Mouse (Mus musculus) liver, embryonic 15.5 days (tissue): ENCODE measurements at regions not wholly inside any gene's neighbourhood (a gene's known extent, or its start where the extent isn't known, plus 50 kb on each side); places are given as distances from the start of the nearest gene placed in this dataset.
"Not testable (repeated sequence)": the region's sequence is repeated elsewhere in the genome, so short reads cannot be mapped to it uniquely, and the experiment has no call there.

Experiments
- ATAC-seq: fragments of 200-750 bp; cut with Nextera tagmentation; 2 replicates; pipeline ENCODE4 v1.8.0; 2017; ENCODE audit warnings: moderate number of reproducible peaks, mild to moderate bottlenecking, moderate library complexity; ENCODE audit not compliant: insufficient read depth
- H3K27ac ChIP-seq: fragments of 300-500 bp; sonication (generic); replicated peaks from 2 replicates; pipeline ENCODE4 v1.5.1; 2015; ENCODE audit warnings: mild to moderate bottlenecking, inconsistent platforms
- H3K27me3 ChIP-seq: fragments of 300-500 bp; sonication (generic); 2 replicates; pipeline ENCODE4 v1.6.1; 2015; ENCODE audit warnings: mild to moderate bottlenecking, inconsistent platforms
- H3K36me3 ChIP-seq: fragments of 300-500 bp; sonication (generic); replicated peaks from 2 replicates; pipeline ENCODE4 v1.6.1; 2015; ENCODE audit warnings: moderate library complexity, mild to moderate bottlenecking, inconsistent platforms
- H3K4me1 ChIP-seq: fragments of 300-500 bp; sonication (generic); replicated peaks from 2 replicates; pipeline ENCODE4 v1.6.1; 2015; ENCODE audit warnings: inconsistent platforms
- H3K4me2 ChIP-seq: fragments of 300-500 bp; sonication (generic); 2 replicates; pipeline ENCODE4 v1.6.1; 2015; ENCODE audit warnings: moderate library complexity, mild to moderate bottlenecking, inconsistent platforms
- H3K4me3 ChIP-seq: fragments of 300-500 bp; sonication (generic); replicated peaks from 2 replicates; pipeline ENCODE4 v1.5.1; 2015; ENCODE audit warnings: mild to moderate bottlenecking, inconsistent platforms
- H3K9ac ChIP-seq: fragments of 300-500 bp; sonication (generic); 2 replicates; pipeline ENCODE4 v1.6.1; 2015; ENCODE audit warnings: moderate library complexity, mild to moderate bottlenecking, inconsistent platforms
- H3K9me3 ChIP-seq: fragments of 300-500 bp; sonication (generic); replicated peaks from 2 replicates; pipeline ENCODE4 v1.6.1; 2016; ENCODE audit warnings: inconsistent platforms
- WGBS: fragments of 180-500 bp; shearing (Covaris S2); methylation state at CpG from one replicate; pipeline ENCODE4 v1.1.7; 2015; ENCODE audit warnings: mixed read lengths; ENCODE audit not compliant: insufficient replicate concordance; 5-methylcytosine and 5-hydroxymethylcytosine counted together

- H3K4me2 ChIP-seq, H3K9ac ChIP-seq, H3K4me1 ChIP-seq, ATAC-seq, H3K27me3 ChIP-seq, H3K27ac ChIP-seq, H3K36me3 ChIP-seq, H3K9me3 ChIP-seq, H3K4me3 ChIP-seq: not testable (repeated sequence)
- 73% methylated on average over 13 of the region's 14 CpGs for WGBS
Observed at GRCm38 (mm10) chr11:41090391-41090900, 335.3 kb upstream of the Ccng1 start.

GRCm38 (mm10) chr11:41063570-41063969, 308.5 kb upstream of the Ccng1 start:
- H3K27me3 ChIP-seq, result no peaks in the 10 kb centered on the region
- 31% methylated on average over 3 of the region's 3 CpGs for WGBS

GRCm38 (mm10) chr11:41057796-41058195, 302.7 kb upstream of the Ccng1 start:
- Histone ChIP-seq H3K36me3 (no peaks in the 10 kb centered on the region), H3K27me3 (no peaks in the 10 kb centered on the region), H3K9ac (no peak overlapping the region), H3K4me1 (no peaks in the 10 kb centered on the region), H3K4me2 (no peak overlapping the region), H3K9me3 (no peaks in the 10 kb centered on the region), H3K4me3 (no peak overlapping the region), H3K27ac (no peak overlapping the region)
- ATAC-seq, result no peak
- 45% methylated on average over 3 of the region's 3 CpGs for WGBS

More at GRCm38 (mm10) chr11:41063570-41063969, 308.5 kb upstream of the Ccng1 start:
- Histone ChIP-seq H3K4me2 (no peak overlapping the region), H3K9ac (no peak overlapping the region), H3K4me1 (no peaks in the 10 kb centered on the region), H3K4me3 (no peak overlapping the region), H3K36me3 (no peaks in the 10 kb centered on the region), H3K27ac (no peak overlapping the region), H3K9me3 (no peaks in the 10 kb centered on the region)
- ATAC-seq, result no peak

GRCm38 (mm10) chr11:41030018-41030417, 274.9 kb upstream of the Ccng1 start:
- Histone ChIP-seq H3K27me3 (no peaks in the 10 kb centered on the region), H3K4me3 (no peak overlapping the region), H3K4me2 (no peak overlapping the region), H3K27ac (no peak overlapping the region), H3K4me1 (no peaks in the 10 kb centered on the region), H3K36me3 (no peaks in the 10 kb centered on the region), H3K9ac (no peak overlapping the region), H3K9me3 (no peaks in the 10 kb centered on the region)
- WGBS, result 43% methylated on average over 2 of the region's 2 CpGs
- ATAC-seq, result no peak

GRCm38 (mm10) chr11:41010096-41010495, 255.0 kb upstream of the Ccng1 start:
- ATAC-seq, result no peak
- no peak overlapping the region for H3K9ac ChIP-seq
- H3K4me1 ChIP-seq, result no peaks in the 10 kb centered on the region
- H3K4me3 ChIP-seq, result no peak overlapping the region
- no peak overlapping the region for H3K27ac ChIP-seq
- H3K36me3 ChIP-seq, result no peaks in the 10 kb centered on the region
- H3K27me3 ChIP-seq, result no peaks in the 10 kb centered on the region
- 42% methylated on average over 3 of the region's 3 CpGs for WGBS
- no peaks in the 10 kb centered on the region for H3K9me3 ChIP-seq
- H3K4me2 ChIP-seq, result no peak overlapping the region

DNA sequence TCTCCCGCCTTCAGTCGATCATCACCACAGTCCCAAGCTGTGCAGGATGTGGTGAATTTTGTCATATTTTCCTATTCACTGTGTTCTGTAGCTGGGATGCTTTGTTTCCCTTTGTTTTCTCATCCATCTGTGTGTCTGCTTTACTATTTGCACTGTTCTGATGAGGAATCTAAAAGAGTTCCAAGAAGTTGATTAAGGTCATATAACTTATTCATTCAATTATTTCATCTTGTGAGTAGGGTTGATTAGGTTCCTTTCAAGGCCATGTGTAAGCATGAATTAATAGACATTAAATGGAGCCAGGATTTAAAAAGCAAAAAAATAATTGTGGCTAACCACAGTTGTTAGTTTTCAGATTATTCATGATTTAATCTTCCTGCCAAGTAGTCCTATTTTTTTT, 217.7 kb upstream of the Ccng1 start:
- Histone ChIP-seq H3K4me1 (no peaks in the 10 kb centered on the region), H3K9ac (no peak overlapping the region), H3K4me3 (no peak overlapping the region), H3K27me3 (no peaks in the 10 kb centered on the region), H3K4me2 (no peak overlapping the region), H3K9me3 (no peaks in the 10 kb centered on the region), H3K27ac (no peak overlapping the region), H3K36me3 (no peaks in the 10 kb centered on the region)
- no peak for ATAC-seq
- 69% methylated on average over 2 of the region's 2 CpGs for WGBS

DNA sequence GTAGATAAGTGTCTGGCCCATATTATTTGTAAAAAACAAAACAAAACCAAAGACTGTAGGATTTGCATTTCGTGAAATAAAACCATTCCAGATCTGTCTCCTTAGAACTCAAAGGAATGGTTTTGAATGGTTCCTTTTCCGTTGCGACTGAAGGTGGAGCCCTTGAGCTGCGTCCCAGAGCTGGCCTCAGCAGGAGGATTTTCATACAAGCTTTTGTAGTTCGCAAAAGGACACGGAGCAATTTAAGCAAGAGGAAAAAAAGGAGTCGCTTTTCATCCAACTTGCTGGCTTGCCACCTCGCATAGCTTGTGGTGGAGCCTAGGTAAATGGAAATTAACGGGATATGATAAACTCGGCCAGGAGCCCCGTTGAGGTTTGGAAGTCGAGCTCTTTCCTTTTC, 172.1 kb upstream of the Ccng1 start:
- 3% methylated on average over 12 of the region's 12 CpGs for WGBS
- Histone ChIP-seq H3K9ac (no peak overlapping the region), H3K4me3 (no peak overlapping the region), H3K27ac (no peak overlapping the region), H3K4me2 (peak overlapping the region; percentile 27; the same call in 1 of the 2 replicates), H3K27me3 (no peaks in the 10 kb centered on the region), H3K4me1 (no peaks in the 10 kb centered on the region), H3K9me3 (no peaks in the 10 kb centered on the region), H3K36me3 (no peaks in the 10 kb centered on the region)
- no peak for ATAC-seq

- no peaks in the 10 kb centered on the region for H3K36me3 ChIP-seq
- H3K9ac ChIP-seq, result no peak overlapping the region
- no peaks in the 10 kb centered on the region for H3K27me3 ChIP-seq
- no peak overlapping the region for H3K4me3 ChIP-seq
- H3K4me1 ChIP-seq, result no peaks in the 10 kb centered on the region
- no peak overlapping the region for H3K4me2 ChIP-seq
- H3K9me3 ChIP-seq, result no peaks in the 10 kb centered on the region
- ATAC-seq, result no peak
- WGBS, result 75% methylated on average over 1 of the region's 1 CpGs
- no peak overlapping the region for H3K27ac ChIP-seq
Observed at GRCm38 (mm10) chr11:40891485-40891884, 136.4 kb upstream of the Ccng1 start.

DNA sequence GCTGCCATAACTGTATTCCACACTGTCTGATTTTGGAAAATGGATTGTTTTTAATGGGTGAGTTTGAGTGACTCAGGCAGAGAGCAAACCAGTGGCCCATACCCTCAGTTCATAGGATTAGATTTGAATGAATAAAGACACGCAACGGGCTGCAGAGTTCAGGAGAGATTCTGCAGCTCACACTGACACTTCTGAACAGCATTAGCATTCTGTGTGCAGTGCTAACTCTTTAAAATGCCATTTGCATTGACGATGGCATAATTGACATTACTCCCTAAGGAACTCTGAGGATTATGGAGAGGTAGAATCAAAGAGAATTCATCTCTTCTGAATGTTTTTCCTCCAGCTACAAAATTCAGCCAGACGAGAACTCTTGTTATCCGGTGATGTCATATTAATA, 129.4 kb upstream of the Ccng1 start:
- 69% methylated on average over 5 of the region's 5 CpGs for WGBS
- H3K27me3 ChIP-seq, result no peaks in the 10 kb centered on the region
- no peak overlapping the region for H3K4me3 ChIP-seq
- no peaks in the 10 kb centered on the region for H3K9me3 ChIP-seq
- no peaks in the 10 kb centered on the region for H3K4me1 ChIP-seq
- ATAC-seq, result no peak
- H3K4me2 ChIP-seq, result no peak overlapping the region
- no peaks in the 10 kb centered on the region for H3K36me3 ChIP-seq
- no peak overlapping the region for H3K27ac ChIP-seq
- H3K9ac ChIP-seq, result no peak overlapping the region

GRCm38 (mm10) chr11:40879589-40879988, 124.5 kb upstream of the Ccng1 start:
- Histone ChIP-seq H3K9me3 (no peaks in the 10 kb centered on the region), H3K4me1 (no peaks in the 10 kb centered on the region), H3K27me3 (no peaks in the 10 kb centered on the region), H3K9ac (no peak overlapping the region), H3K36me3 (no peaks in the 10 kb centered on the region), H3K27ac (no peak overlapping the region), H3K4me2 (no peak overlapping the region), H3K4me3 (no peak overlapping the region)
- 59% methylated on average over 5 of the region's 5 CpGs for WGBS
- no peak for ATAC-seq

DNA sequence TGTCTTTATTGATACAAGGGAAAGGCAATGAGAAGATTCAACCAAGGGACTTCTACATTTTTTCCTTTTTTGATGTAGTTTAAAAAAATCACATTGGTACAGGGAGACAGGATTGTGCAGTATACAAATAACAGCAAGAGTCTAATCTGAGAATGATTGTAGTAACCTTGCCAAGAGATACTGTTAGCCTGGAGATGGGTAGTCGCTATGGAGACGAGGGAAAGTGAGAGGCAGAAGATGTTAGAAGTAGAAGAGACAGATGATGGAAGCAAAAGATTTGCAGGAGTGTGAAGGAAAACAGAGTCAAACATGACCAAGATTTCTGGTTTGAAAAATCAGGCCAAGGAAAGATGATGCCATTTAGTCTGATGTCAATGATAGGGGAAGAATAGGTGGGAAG, 117.9 kb upstream of the Ccng1 start:
- ATAC-seq, result no peak
- no peak overlapping the region for H3K4me3 ChIP-seq

DNA sequence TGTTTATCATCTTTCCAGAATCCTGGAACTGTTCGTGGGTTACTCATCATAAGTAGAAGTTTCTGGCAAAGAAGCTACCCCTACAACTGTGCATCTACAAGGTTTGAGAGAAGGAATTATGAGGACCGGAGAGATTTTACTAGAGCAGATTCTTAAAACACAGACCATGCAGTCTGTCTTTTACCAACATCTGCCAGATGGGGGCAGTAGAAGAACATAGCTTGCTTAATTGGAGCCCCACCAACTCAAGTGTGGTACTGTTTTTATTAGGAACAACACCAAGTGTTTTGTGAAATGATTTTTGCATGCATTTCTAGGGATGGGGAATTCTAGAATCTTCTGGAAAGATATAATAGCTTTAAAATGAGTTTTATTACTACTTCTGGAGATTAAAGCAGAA, 110.6 kb upstream of the Ccng1 start:
- no peak overlapping the region for H3K4me3 ChIP-seq
- no peak overlapping the region for H3K27ac ChIP-seq
- 18% methylated on average over 2 of the region's 2 CpGs for WGBS
- no peaks in the 10 kb centered on the region for H3K27me3 ChIP-seq
- no peaks in the 10 kb centered on the region for H3K36me3 ChIP-seq
- no peak overlapping the region for H3K4me2 ChIP-seq
- H3K4me1 ChIP-seq, result no peaks in the 10 kb centered on the region
- ATAC-seq, result no peak
- H3K9me3 ChIP-seq, result no peaks in the 10 kb centered on the region
- no peak overlapping the region for H3K9ac ChIP-seq

More for the DNA sequence above, 117.9 kb upstream of the Ccng1 start:
- H3K9me3 ChIP-seq, result no peaks in the 10 kb centered on the region
- H3K9ac ChIP-seq, result no peak overlapping the region
- H3K4me1 ChIP-seq, result no peaks in the 10 kb centered on the region
- H3K36me3 ChIP-seq, result no peaks in the 10 kb centered on the region
- WGBS, result 44% methylated on average over 2 of the region's 2 CpGs
- H3K27me3 ChIP-seq, result no peaks in the 10 kb centered on the region
- H3K4me2 ChIP-seq, result no peak overlapping the region
- no peak overlapping the region for H3K27ac ChIP-seq
